20 mouse cellular contexts compared by ENCODE assay signal in the genomic region with DNA sequence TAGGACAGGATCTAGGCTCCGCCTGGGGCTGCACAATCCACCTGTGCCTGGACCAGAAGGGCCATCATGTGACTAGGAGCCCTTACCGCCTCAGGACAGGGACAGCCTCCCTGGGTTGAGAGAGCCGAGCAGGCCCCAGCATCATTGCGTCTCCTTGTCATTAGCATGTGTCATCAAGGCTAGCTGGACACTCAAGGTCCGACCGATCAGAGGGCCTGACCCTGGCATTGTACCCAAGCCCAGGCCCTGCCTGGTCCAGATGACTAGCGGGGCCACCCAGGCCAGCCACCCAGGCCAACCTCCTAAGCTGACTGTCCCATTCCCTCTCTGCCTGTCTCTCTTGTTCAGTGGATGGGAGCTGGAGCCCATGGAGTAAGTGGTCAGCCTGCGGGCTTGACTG. TPM values are rescaled to one million over a fixed set of nuclear protein-coding genes. Genes with fewer than 3 reads are reported as not detected.
"Had no signal": no experiment of that assay in that cellular context is flagged by ENCODE, and none has a peak within 500 bp of the region (broad histone marks: within the 10 kb centered on the region; RNA-seq: fewer than 3 reads in every experiment).

No protein-coding gene starts in this region.

- H3K9ac ChIP-seq: kidney, embryonic 15.5 days; liver, embryonic 13.5 days; midbrain, embryonic 13.5 days; neural tube, embryonic 13.5 days had no signal

- H3K27ac ChIP-seq: kidney, embryonic 15.5 days; left cerebral cortex, adult 2 months; liver, embryonic 13.5 days; midbrain, embryonic 13.5 days; neural tube, embryonic 13.5 days; stomach, postnatal 0 days had no signal

- H3K4me1 ChIP-seq: liver, embryonic 13.5 days had no signal

- H3K4me2 ChIP-seq: kidney, embryonic 15.5 days; liver, embryonic 13.5 days; midbrain, embryonic 13.5 days; neural tube, embryonic 13.5 days had no signal

- H3K27me3 ChIP-seq: liver, embryonic 13.5 days had no signal

- H3K36me3 ChIP-seq: kidney, embryonic 15.5 days; liver, embryonic 13.5 days had no signal

- ATAC-seq: midbrain, embryonic 13.5 days; midbrain, embryonic 16.5 days had no signal

- H3K4me3 ChIP-seq: kidney, embryonic 15.5 days; left cerebral cortex, adult 2 months; liver, embryonic 13.5 days; midbrain, embryonic 13.5 days; myocyte; neural tube, embryonic 13.5 days had no signal

- H3K9me3 ChIP-seq: kidney, embryonic 15.5 days; liver, embryonic 13.5 days; midbrain, embryonic 13.5 days; neural tube, embryonic 13.5 days had no signal

- DNase-seq: kidney, postnatal 10 days; kidney, postnatal 36 days; layer of hippocampus, postnatal 36 days; liver, embryonic 13.5 days; lung, adult 2 months; lung, postnatal 14 days; lung, postnatal 4 days; retina, postnatal 1 day; right cerebral cortex, postnatal 25 days; thymus, adult 2 months; thymus, postnatal 14 days; thymus, postnatal 4 days had no signal

RNA-seq across cellular contexts. Expression of a gene that starts 23.6 kb away (rescaled TPM):
- polyA plus RNA-seq: myocyte had no signal

RNA-seq across cellular contexts. Expression of a gene that starts 48.4 kb away (rescaled TPM):
- total RNA-seq: neutrophil, adult 5-6 weeks had no signal
